Mouse (Mus musculus) heart, embryonic 11.5 days (tissue): ENCODE data around the gene Prkar2b. TPM values are rescaled to one million over a fixed set of nuclear protein-coding genes. Genes with fewer than 3 reads are reported as not detected.
A peak's percentile ranks its signal among the peaks of the same experiment; 100 is the strongest.
"Not testable (repeated sequence)": the region's sequence is repeated elsewhere in the genome, so short reads cannot be mapped to it uniquely, and the experiment has no call there.

ENCODE experiments used
- ATAC-seq: fragments of 200-750 bp; cut with Nextera tagmentation; replicated peaks from 2 replicates; pipeline ENCODE4 v1.8.0; 2017; ENCODE audit warnings: moderate library complexity; ENCODE audit not compliant: insufficient number of reproducible peaks, low FRiP score, low TSS enrichment
- H3K27ac ChIP-seq: fragments of 300-500 bp; sonication (generic); 2 replicates; pipeline ENCODE4 v1.5.1; 2014; ENCODE audit warnings: mild to moderate bottlenecking, low read depth, low read length
- H3K27me3 ChIP-seq: fragments of 300-500 bp; sonication (generic); 2 replicates; pipeline ENCODE4 v1.6.1; 2014; ENCODE audit warnings: mild to moderate bottlenecking, low read length, mixed read lengths; ENCODE audit not compliant: control insufficient read depth, insufficient read depth
- H3K36me3 ChIP-seq: fragments of 300-500 bp; sonication (generic); 2 replicates; pipeline ENCODE4 v1.6.1; 2014; ENCODE audit warnings: mild to moderate bottlenecking, low read length, moderate library complexity, mixed read lengths; ENCODE audit not compliant: control insufficient read depth, insufficient read depth
- H3K4me1 ChIP-seq: fragments of 300-500 bp; sonication (generic); 2 replicates; pipeline ENCODE4 v1.6.1; 2014; ENCODE audit warnings: low read length; ENCODE audit not compliant: control insufficient read depth, insufficient read depth
- H3K4me2 ChIP-seq: fragments of 300-500 bp; sonication (generic); 2 replicates; pipeline ENCODE4 v1.6.1; 2014; ENCODE audit warnings: mild to moderate bottlenecking, moderate library complexity
- H3K4me3 ChIP-seq: fragments of 300-500 bp; sonication (generic); 2 replicates; pipeline ENCODE4 v1.5.1; 2014; ENCODE audit warnings: low read depth, low read length
- H3K9ac ChIP-seq: fragments of 300-500 bp; sonication (generic); 2 replicates; pipeline ENCODE4 v1.6.1; 2014; ENCODE audit warnings: mild to moderate bottlenecking, low read depth, low read length, moderate library complexity
- H3K9me3 ChIP-seq: fragments of 300-500 bp; sonication (generic); replicated peaks from 2 replicates; pipeline ENCODE4 v1.6.1; 2016; ENCODE audit warnings: low read length; ENCODE audit not compliant: control insufficient read depth
- WGBS: fragments of 180-500 bp; shearing (Covaris S2); extraction: QIAGEN DNeasy Blood & Tissue Kit; methylation state at CpG from one replicate; pipeline ENCODE4 v1.1.7; 2014; ENCODE audit not compliant: insufficient replicate concordance; 5-methylcytosine and 5-hydroxymethylcytosine counted together
- polyA plus RNA-seq: library from polyadenylated mRNA; unstranded; fragments of >200 nt; fragmentation: Nextera tagmentation; extraction: Ambion mirVana; gene quantifications from 2 replicates; pipeline ENCODE4 v1.2.1, GENCODE M21; 2014

Prkar2b gene
- polyA plus RNA-seq, 1 experiment from 2014 or later: 20.6 TPM

GRCm38 (mm10) chr12:32032917-32033316 is 28.2 kb downstream of the Prkar2b start:
- no peak overlapping the region for H3K9ac ChIP-seq
- H3K27ac ChIP-seq: no peak overlapping the region
- H3K4me2 ChIP-seq: no peak overlapping the region
- 0 out of 2 replicates have a peak, but pooled peaks cover 3% of the 10 kb centered on the region for H3K4me1 ChIP-seq
- WGBS: 94% methylated on average over 7 of the region's 7 CpGs
- ATAC-seq: no peak
- no peak overlapping the region for H3K4me3 ChIP-seq
- no peaks in the 10 kb centered on the region for H3K36me3 ChIP-seq
- H3K27me3 ChIP-seq: no peaks in the 10 kb centered on the region
- no peaks in the 10 kb centered on the region for H3K9me3 ChIP-seq

- Histone ChIP-seq H3K36me3 (no peaks in the 10 kb centered on the region), H3K9ac (no peak overlapping the region), H3K4me1 (peaks cover 8% of the 10 kb centered on the region), H3K4me3 (no peak overlapping the region), H3K27me3 (no peaks in the 10 kb centered on the region), H3K9me3 (no peaks in the 10 kb centered on the region), H3K27ac (no peak overlapping the region), H3K4me2 (no peak overlapping the region)
- ATAC-seq: no peak
- 44% methylated on average over 3 of the region's 3 CpGs for WGBS
These were observed 42.7 kb downstream of the Prkar2b start for GRCm38 (mm10) chr12:32018376-32018750.

GRCm38 (mm10) chr12:32017636-32018375 is 43.3 kb downstream of the Prkar2b start:
- Histone ChIP-seq H3K4me1 (peaks cover 8% of the 10 kb centered on the region), H3K27me3 (no peaks in the 10 kb centered on the region), H3K27ac (no peak overlapping the region), H3K4me2 (peak overlapping the region; percentile 17; the same call in 1 of the 2 replicates), H3K9me3 (no peaks in the 10 kb centered on the region), H3K9ac (no peak overlapping the region), H3K4me3 (no peak overlapping the region), H3K36me3 (no peaks in the 10 kb centered on the region)
- 29% methylated on average over 7 of the region's 7 CpGs for WGBS
- 0 out of 2 replicates have a peak, but pooled peaks have one; percentile 39 for ATAC-seq

DNA sequence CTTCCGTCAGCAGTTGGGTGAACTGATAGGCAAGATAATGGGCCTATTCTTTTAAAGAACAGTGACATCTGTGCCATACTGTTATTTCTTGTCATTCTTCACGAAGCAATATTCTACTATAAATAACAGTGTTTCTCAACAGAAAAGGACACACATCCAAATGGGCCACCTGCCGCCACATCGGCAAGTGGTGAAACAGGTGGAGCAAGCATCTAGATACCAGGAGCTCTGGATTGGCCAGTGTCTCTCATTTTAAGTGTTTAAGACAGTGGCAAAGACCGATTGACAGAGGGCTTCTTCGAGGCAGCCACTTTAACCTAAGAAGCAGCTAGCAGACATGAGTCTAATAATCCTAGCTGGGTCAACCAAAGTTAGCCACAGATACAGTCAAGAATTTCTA is 44.6 kb downstream of the Prkar2b start:
- ATAC-seq: no peak
- Histone ChIP-seq H3K27me3 (no peaks in the 10 kb centered on the region), H3K9ac (no peak overlapping the region), H3K9me3 (no peaks in the 10 kb centered on the region), H3K4me3 (no peak overlapping the region), H3K4me2 (no peak overlapping the region), H3K27ac (no peak overlapping the region), H3K4me1 (peaks cover 8% of the 10 kb centered on the region), H3K36me3 (no peaks in the 10 kb centered on the region)
- 78% methylated on average over 6 of the region's 6 CpGs for WGBS

DNA sequence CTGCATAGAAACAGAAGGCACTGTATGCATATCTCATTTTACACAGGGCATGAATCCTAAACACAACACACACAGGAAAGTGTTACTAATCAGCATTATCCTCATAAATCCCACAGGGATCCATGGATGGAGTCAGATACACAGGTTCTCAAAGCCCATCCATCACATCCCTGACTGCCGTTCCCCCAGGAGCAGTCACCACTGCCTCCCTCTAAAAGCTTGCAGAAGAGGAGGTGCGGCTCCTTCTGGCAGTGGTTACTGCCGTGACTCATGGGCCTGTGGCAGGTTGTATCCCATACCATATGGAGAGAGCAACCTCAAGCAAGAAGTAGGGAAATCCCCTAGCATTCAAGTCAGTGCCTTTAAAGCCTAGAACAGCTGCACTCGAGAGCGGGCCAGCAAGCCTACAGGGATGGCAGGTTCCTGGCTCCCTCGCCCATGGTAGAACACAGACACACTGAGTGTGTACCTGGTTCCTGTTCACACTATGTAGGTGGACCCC is 45.8 kb downstream of the Prkar2b start:
- Histone ChIP-seq H3K27me3 (no peaks in the 10 kb centered on the region), H3K4me3 (no peak overlapping the region), H3K4me1 (peaks cover 8% of the 10 kb centered on the region), H3K36me3 (no peaks in the 10 kb centered on the region), H3K9me3 (no peaks in the 10 kb centered on the region), H3K4me2 (no peak overlapping the region), H3K27ac (no peak overlapping the region), H3K9ac (no peak overlapping the region)
- ATAC-seq: no peak
- WGBS: 58% methylated on average over 6 of the region's 6 CpGs

GRCm38 (mm10) chr12:32014811-32015210 is 46.3 kb downstream of the Prkar2b start:
- Histone ChIP-seq H3K9ac (no peak overlapping the region), H3K27me3 (no peaks in the 10 kb centered on the region), H3K4me2 (no peak overlapping the region), H3K4me3 (no peak overlapping the region), H3K27ac (no peak overlapping the region), H3K9me3 (no peaks in the 10 kb centered on the region), H3K36me3 (no peaks in the 10 kb centered on the region), H3K4me1 (peaks cover 8% of the 10 kb centered on the region)
- WGBS: 69% methylated on average over 7 of the region's 7 CpGs
- ATAC-seq: no peak

GRCm38 (mm10) chr12:32012169-32012568 is 48.9 kb downstream of the Prkar2b start:
- ATAC-seq: no peak
- Histone ChIP-seq H3K27me3 (no peaks in the 10 kb centered on the region), H3K4me1 (no peaks in the 10 kb centered on the region; the same call in 1 of the 2 replicates), H3K27ac (no peak overlapping the region), H3K36me3 (no peaks in the 10 kb centered on the region), H3K4me3 (no peak overlapping the region), H3K9me3 (no peaks in the 10 kb centered on the region), H3K9ac (no peak overlapping the region), H3K4me2 (no peak overlapping the region)
- WGBS: 65% methylated on average over 2 of the region's 2 CpGs

- 78% methylated on average over 5 of the region's 5 CpGs for WGBS
- H3K9me3 ChIP-seq: no peaks in the 10 kb centered on the region
- H3K4me3 ChIP-seq: no peak overlapping the region
- ATAC-seq: no peak
- no peak overlapping the region for H3K9ac ChIP-seq
- no peaks in the 10 kb centered on the region for H3K27me3 ChIP-seq
- H3K36me3 ChIP-seq: no peaks in the 10 kb centered on the region
- no peak overlapping the region for H3K27ac ChIP-seq
- no peaks in the 10 kb centered on the region for H3K4me1 ChIP-seq
- H3K4me2 ChIP-seq: no peak overlapping the region
These were observed 50.0 kb downstream of the Prkar2b start for GRCm38 (mm10) chr12:32011128-32011527.

GRCm38 (mm10) chr12:32009985-32010369 is 51.1 kb downstream of the Prkar2b start:
- WGBS: 44% methylated on average over 5 of the region's 6 CpGs

More at GRCm38 (mm10) chr12:32009985-32010369, 51.1 kb downstream of the Prkar2b start:
- not testable (repeated sequence) for ATAC-seq, H3K4me1 ChIP-seq, H3K4me2 ChIP-seq, H3K9me3 ChIP-seq, H3K27me3 ChIP-seq, H3K27ac ChIP-seq, H3K4me3 ChIP-seq, H3K9ac ChIP-seq, H3K36me3 ChIP-seq
